Mouse (Mus musculus) midbrain, embryonic 10.5 days (tissue): ENCODE measurements at regions not wholly inside any gene's neighbourhood (a gene's known extent, or its start where the extent isn't known, plus 50 kb on each side); places are given as distances from the start of the nearest gene placed in this dataset.

Experiments
- DNase-seq: peaks from one replicate; pipeline ENCODE4 v3.0.0-alpha.2; 2017; ENCODE audit warnings: low spot score
- H3K27ac ChIP-seq: fragments of 300-500 bp; sonication (generic); replicated peaks from 2 replicates; pipeline ENCODE4 v1.5.1; 2016; ENCODE audit warnings: mild to moderate bottlenecking
- H3K27me3 ChIP-seq: fragments of 300-500 bp; sonication (generic); 2 replicates; pipeline ENCODE4 v1.6.1; 2016; ENCODE audit warnings: low read depth, mild to moderate bottlenecking; ENCODE audit not compliant: poor library complexity, severe bottlenecking
- H3K36me3 ChIP-seq: fragments of 300-500 bp; sonication (generic); 2 replicates; pipeline ENCODE4 v1.6.1; 2016; ENCODE audit warnings: mild to moderate bottlenecking, moderate library complexity
- H3K4me1 ChIP-seq: fragments of 300-500 bp; sonication (generic); 2 replicates; pipeline ENCODE4 v1.6.1; 2016
- H3K4me3 ChIP-seq: fragments of 300-500 bp; sonication (generic); 2 replicates; pipeline ENCODE4 v1.5.1; 2016; ENCODE audit warnings: mild to moderate bottlenecking, moderate library complexity
- H3K9me3 ChIP-seq: fragments of 300-500 bp; sonication (generic); replicated peaks from 2 replicates; pipeline ENCODE4 v1.6.1; 2016; ENCODE audit warnings: mild to moderate bottlenecking
- WGBS: fragments of 180-500 bp; shearing (Covaris S2); methylation state at CpG from one replicate; pipeline ENCODE4 v1.1.7; 2016; 5-methylcytosine and 5-hydroxymethylcytosine counted together

GRCm38 (mm10) chr6:41118201-41118976 is 83.1 kb upstream of the 2210010C04Rik start:
- 18% methylated on average over 7 of the region's 7 CpGs for WGBS
- Histone ChIP-seq H3K36me3 (no peaks in the 10 kb centered on the region), H3K27me3 (no peaks in the 10 kb centered on the region), H3K9me3 (no peaks in the 10 kb centered on the region), H3K4me3 (0 out of 2 replicates have a peak overlapping the region, but pooled peaks have one; percentile 11), H3K27ac (no peak overlapping the region), H3K4me1 (no peaks in the 10 kb centered on the region)
- peak; percentile 53 for DNase-seq

- no peak overlapping the region for H3K27ac ChIP-seq
- no peak overlapping the region for H3K4me3 ChIP-seq
- WGBS, result 79% methylated on average over 1 of the region's 1 CpGs
- no peaks in the 10 kb centered on the region for H3K9me3 ChIP-seq
- H3K36me3 ChIP-seq, result no peaks in the 10 kb centered on the region
- DNase-seq, result no peak
- no peaks in the 10 kb centered on the region for H3K4me1 ChIP-seq
- H3K27me3 ChIP-seq, result no peaks in the 10 kb centered on the region
Observed at GRCm38 (mm10) chr6:41113943-41114342, 78.6 kb upstream of the 2210010C04Rik start.

GRCm38 (mm10) chr6:41112861-41113610 is 77.7 kb upstream of the 2210010C04Rik start:
- Histone ChIP-seq H3K9me3 (no peaks in the 10 kb centered on the region), H3K4me3 (no peak overlapping the region), H3K27me3 (no peaks in the 10 kb centered on the region), H3K4me1 (no peaks in the 10 kb centered on the region), H3K36me3 (no peaks in the 10 kb centered on the region), H3K27ac (no peak overlapping the region)
- DNase-seq, result peak; percentile 35
- 46% methylated on average over 7 of the region's 7 CpGs for WGBS

- Histone ChIP-seq H3K27ac (no peak overlapping the region), H3K9me3 (no peaks in the 10 kb centered on the region), H3K27me3 (no peaks in the 10 kb centered on the region), H3K4me1 (no peaks in the 10 kb centered on the region), H3K4me3 (no peak overlapping the region), H3K36me3 (no peaks in the 10 kb centered on the region)
- DNase-seq, result no peak
Observed at GRCm38 (mm10) chr6:41111829-41112228, 76.5 kb upstream of the 2210010C04Rik start.

- H3K27me3 ChIP-seq, result no peaks in the 10 kb centered on the region
- H3K4me1 ChIP-seq, result no peaks in the 10 kb centered on the region
- no peaks in the 10 kb centered on the region for H3K36me3 ChIP-seq
- H3K4me3 ChIP-seq, result no peak overlapping the region
- no peak for DNase-seq
- no peak overlapping the region for H3K27ac ChIP-seq
- no peaks in the 10 kb centered on the region for H3K9me3 ChIP-seq
- 69% methylated on average over 1 of the region's 1 CpGs for WGBS
Observed at GRCm38 (mm10) chr6:41108897-41109296, 73.6 kb upstream of the 2210010C04Rik start.

- DNase-seq, result no peak
- Histone ChIP-seq H3K4me3 (no peak overlapping the region), H3K27me3 (no peaks in the 10 kb centered on the region), H3K4me1 (no peaks in the 10 kb centered on the region), H3K36me3 (no peaks in the 10 kb centered on the region), H3K27ac (no peak overlapping the region), H3K9me3 (no peaks in the 10 kb centered on the region)
- 84% methylated on average over 6 of the region's 6 CpGs for WGBS
Observed at GRCm38 (mm10) chr6:41103689-41104400, 68.5 kb upstream of the 2210010C04Rik start.

- H3K27me3 ChIP-seq, result no peaks in the 10 kb centered on the region
- no peaks in the 10 kb centered on the region for H3K9me3 ChIP-seq
- no peak overlapping the region for H3K4me3 ChIP-seq
- H3K27ac ChIP-seq, result no peak overlapping the region
- 77% methylated on average over 2 of the region's 2 CpGs for WGBS
- no peak for DNase-seq
- no peaks in the 10 kb centered on the region for H3K4me1 ChIP-seq
- H3K36me3 ChIP-seq, result no peaks in the 10 kb centered on the region
Observed at GRCm38 (mm10) chr6:41101997-41102396, 66.7 kb upstream of the 2210010C04Rik start.

GRCm38 (mm10) chr6:41100258-41100657 is 64.9 kb upstream of the 2210010C04Rik start:
- H3K27me3 ChIP-seq, result no peaks in the 10 kb centered on the region
- no peak for DNase-seq

GRCm38 (mm10) chr6:41091177-41091829 is 56.0 kb upstream of the 2210010C04Rik start:
- Histone ChIP-seq H3K9me3 (no peaks in the 10 kb centered on the region), H3K36me3 (no peaks in the 10 kb centered on the region), H3K27me3 (no peaks in the 10 kb centered on the region), H3K4me1 (no peaks in the 10 kb centered on the region), H3K27ac (no peak overlapping the region), H3K4me3 (no peak overlapping the region)
- 53% methylated on average over 4 of the region's 4 CpGs for WGBS
- DNase-seq, result no peak

More at GRCm38 (mm10) chr6:41100258-41100657, 64.9 kb upstream of the 2210010C04Rik start:
- no peak overlapping the region for H3K27ac ChIP-seq
- no peaks in the 10 kb centered on the region for H3K36me3 ChIP-seq
- no peak overlapping the region for H3K4me3 ChIP-seq
- no peaks in the 10 kb centered on the region for H3K4me1 ChIP-seq
- H3K9me3 ChIP-seq, result no peaks in the 10 kb centered on the region
- 94% methylated on average over 2 of the region's 2 CpGs for WGBS
